Mouse (Mus musculus): ENCODE results near the gene Sos1.

- TF ChIP-seq EP300 (IDR thresholded peaks at IDR 0.05; ENCODE audit: low read length) (no peak), E2F4 (IDR thresholded peaks at IDR 0.05; ENCODE audit: insufficient replicate concordance, low read depth, low read length) (no peak), ZNF384 (IDR thresholded peaks at IDR 0.05; ENCODE audit: low read depth, low read length) (no peak), POLR2A (IDR thresholded peaks at IDR 0.05; ENCODE audit: low read depth, low read length) (no peak), CTCF (conservative IDR thresholded peaks at IDR 0.05 in 1 of 2, IDR thresholded peaks at IDR 0.05 in 1 of 2; ENCODE audit: low read depth in 2 of 2, low read length in 2 of 2) (no peak), MAX (IDR thresholded peaks at IDR 0.05; ENCODE audit: low read length) (no peak), USF2 (conservative IDR thresholded peaks at IDR 0.05; ENCODE audit: low read depth, low read length) (no peak), NRF1 (IDR thresholded peaks at IDR 0.05; ENCODE audit: low read depth, low read length) (no peak)
Observed at GRCm38 (mm10) chr17:80505766-80506165, 25.5 kb upstream of the Sos1 start.

All from CH12.LX (cell line).